Mouse (Mus musculus): ENCODE results near the gene Sdccag8. TPM values are rescaled to one million over a fixed set of nuclear protein-coding genes. Genes with fewer than 3 reads are reported as not detected.

Gene Sdccag8
- polyA plus RNA-seq, 1 experiment from 2014 or later, result 29.4 TPM

DNA sequence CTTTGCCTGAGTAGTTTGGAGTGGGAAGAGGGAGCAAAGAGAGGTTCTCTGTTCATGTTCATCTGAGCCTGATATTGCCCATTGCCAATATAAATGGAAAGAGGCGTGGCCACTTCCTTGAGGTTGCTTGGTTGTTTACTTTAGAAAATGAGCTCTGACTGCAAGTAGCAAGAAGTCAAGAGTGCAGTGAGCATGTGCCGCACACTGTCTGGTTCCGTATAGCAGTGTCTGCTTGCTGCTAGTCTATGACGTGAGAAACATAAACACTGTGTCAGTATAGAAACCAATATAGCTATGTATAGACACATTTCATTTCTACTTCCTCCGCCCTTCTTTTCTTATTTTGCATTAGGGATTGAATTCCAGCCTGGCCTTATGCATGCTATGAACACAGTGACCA lies 111.5 kb downstream of the Sdccag8 start:
- WGBS, result 89% methylated on average over 5 of the region's 5 CpGs
- Histone ChIP-seq H3K4me3 (ENCODE audit: low read depth, low read length) (no peak overlapping the region), H3K9ac (ENCODE audit: low read length) (no peak overlapping the region), H3K27ac (ENCODE audit: low read depth, low read length) (no peak overlapping the region), H3K27me3 (ENCODE audit: control insufficient read depth, insufficient read depth, low read length) (no peaks in the 10 kb centered on the region), H3K4me2 (no peak overlapping the region), H3K4me1 (ENCODE audit: control insufficient read depth, insufficient read depth, low read length) (peaks cover 18% of the 10 kb centered on the region), H3K9me3 (ENCODE audit: control insufficient read depth, low read length) (no peaks in the 10 kb centered on the region), H3K36me3 (ENCODE audit: control insufficient read depth, insufficient read depth, low read length) (no peaks in the 10 kb centered on the region)
- DNase-seq (ENCODE audit: low spot score, missing footprints) (no peak), ATAC-seq (ENCODE audit: low FRiP score) (no peak)

DNA sequence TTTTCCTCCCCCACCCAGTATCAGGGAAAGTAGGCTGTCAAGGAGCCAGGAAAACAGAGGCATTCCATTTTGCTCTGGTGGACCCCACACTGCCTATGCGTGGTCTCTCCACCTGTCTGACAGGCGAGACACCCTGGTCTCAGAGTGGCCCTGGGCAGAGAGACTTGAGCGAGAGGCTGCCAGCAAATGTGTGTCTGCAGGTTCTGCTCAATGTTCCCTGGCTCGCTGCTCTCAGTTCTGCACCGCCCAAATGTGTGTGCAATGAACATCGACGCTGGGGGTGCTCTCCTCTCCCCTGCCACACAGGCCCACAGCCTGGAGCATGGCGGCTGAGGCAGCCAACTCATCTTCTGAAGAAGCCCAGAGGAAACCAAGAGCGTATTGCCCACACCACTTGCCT lies 112.9 kb downstream of the Sdccag8 start:
- no peaks in the 10 kb centered on the region for H3K36me3 ChIP-seq (ENCODE audit: control insufficient read depth, insufficient read depth, low read length)
- no peaks in the 10 kb centered on the region for H3K9me3 ChIP-seq (ENCODE audit: control insufficient read depth, low read length)
- no peak overlapping the region for H3K27ac ChIP-seq (ENCODE audit: low read depth, low read length)
- 91% methylated on average over 9 of the region's 9 CpGs for WGBS
- peaks cover 18% of the 10 kb centered on the region for H3K4me1 ChIP-seq (ENCODE audit: control insufficient read depth, insufficient read depth, low read length)
- ATAC-seq (ENCODE audit: low FRiP score) (no peak), DNase-seq (ENCODE audit: low spot score, missing footprints) (no peak)
- H3K4me3 ChIP-seq (ENCODE audit: low read depth, low read length), result no peak overlapping the region
- no peaks in the 10 kb centered on the region for H3K27me3 ChIP-seq (ENCODE audit: control insufficient read depth, insufficient read depth, low read length)
- H3K4me2 ChIP-seq, result no peak overlapping the region
- no peak overlapping the region for H3K9ac ChIP-seq (ENCODE audit: low read length)

GRCm38 (mm10) chr1:176929710-176930109 lies 115.2 kb downstream of the Sdccag8 start:
- H3K9ac ChIP-seq (ENCODE audit: low read length), result no peak overlapping the region

DNA sequence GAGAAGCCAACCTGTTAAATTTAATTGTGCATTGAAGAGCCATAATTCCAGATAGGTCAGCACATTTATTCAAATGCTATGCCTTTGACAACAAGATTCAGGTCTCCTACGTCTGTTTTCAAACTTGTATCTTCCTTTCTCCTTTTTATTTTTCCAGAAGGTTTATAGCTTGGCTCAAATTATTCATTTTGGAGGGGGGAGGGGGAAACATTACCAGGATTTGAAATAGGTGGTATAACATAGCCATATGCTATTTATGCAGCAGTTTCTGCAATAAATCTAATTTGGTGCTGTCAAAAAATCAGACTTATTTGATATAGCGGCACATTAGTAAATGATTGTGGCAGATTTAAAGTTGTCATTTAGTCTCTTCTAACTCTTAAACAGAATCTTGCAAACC lies 116.1 kb downstream of the Sdccag8 start:
- H3K4me2 ChIP-seq, result no peak overlapping the region
- no peaks in the 10 kb centered on the region for H3K27me3 ChIP-seq (ENCODE audit: control insufficient read depth, insufficient read depth, low read length)

More at GRCm38 (mm10) chr1:176929710-176930109, 115.2 kb downstream of the Sdccag8 start:
- no peak overlapping the region for H3K27ac ChIP-seq (ENCODE audit: low read depth, low read length)
- 81% methylated on average over 8 of the region's 8 CpGs for WGBS
- H3K4me1 ChIP-seq (ENCODE audit: control insufficient read depth, insufficient read depth, low read length), result peaks cover 13% of the 10 kb centered on the region; the same call in 1 of the 2 replicates
- H3K4me2 ChIP-seq, result no peak overlapping the region
- no peaks in the 10 kb centered on the region for H3K36me3 ChIP-seq (ENCODE audit: control insufficient read depth, insufficient read depth, low read length)
- H3K9me3 ChIP-seq (ENCODE audit: control insufficient read depth, low read length), result no peaks in the 10 kb centered on the region
- DNase-seq (ENCODE audit: low spot score, missing footprints), result peak; percentile 85
- no peak overlapping the region for H3K4me3 ChIP-seq (ENCODE audit: low read depth, low read length)
- H3K27me3 ChIP-seq (ENCODE audit: control insufficient read depth, insufficient read depth, low read length), result no peaks in the 10 kb centered on the region
- ATAC-seq (ENCODE audit: low FRiP score), result peak; percentile 73

GRCm38 (mm10) chr1:176930981-176931500 lies 116.6 kb downstream of the Sdccag8 start:
- H3K27me3 ChIP-seq (ENCODE audit: control insufficient read depth, insufficient read depth, low read length), result no peaks in the 10 kb centered on the region
- DNase-seq (ENCODE audit: low spot score, missing footprints) (no peak), ATAC-seq (ENCODE audit: low FRiP score) (no peak)
- no peak overlapping the region for H3K4me2 ChIP-seq
- H3K9ac ChIP-seq (ENCODE audit: low read length), result no peak overlapping the region
- WGBS, result 85% methylated on average over 4 of the region's 4 CpGs
- no peaks in the 10 kb centered on the region for H3K36me3 ChIP-seq (ENCODE audit: control insufficient read depth, insufficient read depth, low read length)
- H3K9me3 ChIP-seq (ENCODE audit: control insufficient read depth, low read length), result no peaks in the 10 kb centered on the region
- H3K27ac ChIP-seq (ENCODE audit: low read depth, low read length), result no peak overlapping the region
- H3K4me3 ChIP-seq (ENCODE audit: low read depth, low read length), result no peak overlapping the region
- H3K4me1 ChIP-seq (ENCODE audit: control insufficient read depth, insufficient read depth, low read length), result peaks cover 13% of the 10 kb centered on the region

More for the DNA sequence above, 116.1 kb downstream of the Sdccag8 start:
- Histone ChIP-seq H3K4me1 (ENCODE audit: control insufficient read depth, insufficient read depth, low read length) (peaks cover 13% of the 10 kb centered on the region; the same call in 1 of the 2 replicates), H3K36me3 (ENCODE audit: control insufficient read depth, insufficient read depth, low read length) (no peaks in the 10 kb centered on the region), H3K27ac (ENCODE audit: low read depth, low read length) (no peak overlapping the region), H3K9ac (ENCODE audit: low read length) (no peak overlapping the region), H3K4me3 (ENCODE audit: low read depth, low read length) (no peak overlapping the region), H3K9me3 (ENCODE audit: control insufficient read depth, low read length) (no peaks in the 10 kb centered on the region)
- DNase-seq (ENCODE audit: low spot score, missing footprints) (no peak), ATAC-seq (ENCODE audit: low FRiP score) (no peak)
- 87% methylated on average over 2 of the region's 2 CpGs for WGBS

DNA sequence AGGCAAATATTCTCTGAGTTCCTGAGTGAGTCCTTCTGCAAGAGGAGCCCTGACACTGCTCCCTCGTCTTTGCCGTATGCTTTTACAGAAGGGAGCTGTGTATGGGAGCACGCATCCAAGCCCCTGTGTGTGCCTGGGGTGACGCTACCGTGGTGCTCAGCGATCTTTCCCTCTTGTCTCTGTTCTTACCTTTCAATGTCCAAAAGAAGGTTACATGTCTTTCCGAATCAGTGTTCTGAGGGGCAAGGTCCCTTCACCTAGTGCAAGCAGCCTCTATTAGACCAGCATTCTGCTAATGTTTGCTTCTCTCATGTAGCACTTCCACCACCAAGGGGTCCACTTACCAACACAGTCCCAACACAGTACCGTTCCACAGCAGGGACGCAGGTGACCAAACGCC lies 117.1 kb downstream of the Sdccag8 start:
- Histone ChIP-seq H3K9ac (ENCODE audit: low read length) (no peak overlapping the region), H3K36me3 (ENCODE audit: control insufficient read depth, insufficient read depth, low read length) (no peaks in the 10 kb centered on the region), H3K4me1 (ENCODE audit: control insufficient read depth, insufficient read depth, low read length) (peaks cover 13% of the 10 kb centered on the region), H3K4me2 (no peak overlapping the region), H3K9me3 (ENCODE audit: control insufficient read depth, low read length) (no peaks in the 10 kb centered on the region), H3K4me3 (ENCODE audit: low read depth, low read length) (no peak overlapping the region), H3K27ac (ENCODE audit: low read depth, low read length) (no peak overlapping the region), H3K27me3 (ENCODE audit: control insufficient read depth, insufficient read depth, low read length) (no peaks in the 10 kb centered on the region)
- 88% methylated on average over 10 of the region's 10 CpGs for WGBS
- DNase-seq (ENCODE audit: low spot score, missing footprints) (no peak), ATAC-seq (ENCODE audit: low FRiP score) (no peak)

DNA sequence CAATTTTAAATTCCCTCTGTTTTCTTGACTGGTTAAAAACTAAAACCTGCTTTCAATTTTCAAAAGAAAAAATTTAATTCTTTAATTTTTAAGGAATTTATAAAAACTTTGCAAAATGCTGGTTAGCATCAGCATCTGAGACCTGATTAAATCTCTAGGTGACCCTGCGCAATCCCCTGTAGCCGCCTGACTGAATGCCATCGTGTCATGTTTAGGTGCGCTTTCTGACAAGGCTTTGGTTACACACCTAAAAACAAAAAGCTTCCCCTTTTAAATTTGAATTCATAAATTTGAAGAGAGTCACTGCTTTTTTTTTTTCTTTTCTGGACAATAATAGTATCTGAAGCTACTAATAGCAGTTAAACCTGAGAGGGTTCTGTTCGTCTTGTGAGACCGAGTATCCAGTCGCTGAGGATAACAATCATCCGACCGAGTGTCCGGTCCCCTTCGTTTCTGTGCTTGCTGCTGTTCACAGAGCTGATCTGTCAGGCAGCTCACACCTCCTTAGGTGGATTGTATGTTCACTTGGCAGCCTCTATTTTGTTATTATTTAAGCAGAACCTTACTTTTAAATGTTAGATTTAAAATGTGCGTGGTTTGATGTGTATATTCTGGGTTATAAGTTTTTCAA lies 118.0 kb downstream of the Sdccag8 start:
- no peaks in the 10 kb centered on the region for H3K9me3 ChIP-seq (ENCODE audit: control insufficient read depth, low read length)
- no peak overlapping the region for H3K4me2 ChIP-seq
- peaks cover 13% of the 10 kb centered on the region for H3K4me1 ChIP-seq (ENCODE audit: control insufficient read depth, insufficient read depth, low read length)
- no peak for ATAC-seq (ENCODE audit: low FRiP score)
- no peak overlapping the region for H3K9ac ChIP-seq (ENCODE audit: low read length)
- 85% methylated on average over 12 of the region's 12 CpGs for WGBS
- no peak for DNase-seq (ENCODE audit: low spot score, missing footprints)
- no peak overlapping the region for H3K27ac ChIP-seq (ENCODE audit: low read depth, low read length)
- H3K4me3 ChIP-seq (ENCODE audit: low read depth, low read length), result no peak overlapping the region
- no peaks in the 10 kb centered on the region for H3K27me3 ChIP-seq (ENCODE audit: control insufficient read depth, insufficient read depth, low read length)
- no peaks in the 10 kb centered on the region for H3K36me3 ChIP-seq (ENCODE audit: control insufficient read depth, insufficient read depth, low read length)

GRCm38 (mm10) chr1:176933319-176933718 lies 118.9 kb downstream of the Sdccag8 start:
- ATAC-seq (ENCODE audit: low FRiP score), result no peak
- H3K27ac ChIP-seq (ENCODE audit: low read depth, low read length), result no peak overlapping the region
- H3K4me1 ChIP-seq (ENCODE audit: control insufficient read depth, insufficient read depth, low read length), result peaks cover 13% of the 10 kb centered on the region
- H3K27me3 ChIP-seq (ENCODE audit: control insufficient read depth, insufficient read depth, low read length), result no peaks in the 10 kb centered on the region
- no peak for DNase-seq (ENCODE audit: low spot score, missing footprints)
- no peak overlapping the region for H3K4me3 ChIP-seq (ENCODE audit: low read depth, low read length)
- H3K36me3 ChIP-seq (ENCODE audit: control insufficient read depth, insufficient read depth, low read length), result no peaks in the 10 kb centered on the region
- 79% methylated on average over 7 of the region's 7 CpGs for WGBS
- H3K4me2 ChIP-seq, result no peak overlapping the region
- no peak overlapping the region for H3K9ac ChIP-seq (ENCODE audit: low read length)
- H3K9me3 ChIP-seq (ENCODE audit: control insufficient read depth, low read length), result no peaks in the 10 kb centered on the region

GRCm38 (mm10) chr1:176934043-176934762 lies 119.7 kb downstream of the Sdccag8 start:
- no peak overlapping the region for H3K4me2 ChIP-seq
- H3K27ac ChIP-seq (ENCODE audit: low read depth, low read length), result no peak overlapping the region
- peaks cover 9% of the 10 kb centered on the region for H3K4me1 ChIP-seq (ENCODE audit: control insufficient read depth, insufficient read depth, low read length)
- H3K9me3 ChIP-seq (ENCODE audit: control insufficient read depth, low read length), result no peaks in the 10 kb centered on the region
- no peaks in the 10 kb centered on the region for H3K36me3 ChIP-seq (ENCODE audit: control insufficient read depth, insufficient read depth, low read length)
- no peak overlapping the region for H3K9ac ChIP-seq (ENCODE audit: low read length)
- no peaks in the 10 kb centered on the region for H3K27me3 ChIP-seq (ENCODE audit: control insufficient read depth, insufficient read depth, low read length)
- H3K4me3 ChIP-seq (ENCODE audit: low read depth, low read length), result no peak overlapping the region
- ATAC-seq (ENCODE audit: low FRiP score), result no peak
- WGBS, result 73% methylated on average over 13 of the region's 13 CpGs
- peak; percentile 77 for DNase-seq (ENCODE audit: low spot score, missing footprints)

All from midbrain, embryonic 11.5 days (tissue).